Mouse (Mus musculus) small intestine, adult 2 months (tissue): ENCODE data around the gene Nmt1. TPM values are rescaled to one million over a fixed set of nuclear protein-coding genes. Genes with fewer than 3 reads are reported as not detected.

Experiments
- H3K27ac ChIP-seq: fragments of 200-500 bp; 2 replicates; pipeline ENCODE4 v1.5.1; 2012; ENCODE audit warnings: low read depth, low read length, control low read depth, inconsistent platforms; ENCODE audit not compliant: insufficient read depth
- H3K27me3 ChIP-seq: fragments of 200-500 bp; 2 replicates; pipeline ENCODE4 v1.6.1; 2012; ENCODE audit warnings: mild to moderate bottlenecking, moderate library complexity, low read length, inconsistent platforms; ENCODE audit not compliant: control insufficient read depth, insufficient read depth
- H3K36me3 ChIP-seq: fragments of 200-500 bp; 2 replicates; pipeline ENCODE4 v1.6.1; 2012; ENCODE audit warnings: mild to moderate bottlenecking, low read length, control low read depth, inconsistent platforms; ENCODE audit not compliant: control insufficient read depth, insufficient read depth
- H3K4me1 ChIP-seq: fragments of 200-500 bp; 2 replicates; pipeline ENCODE4 v1.6.1; 2012; ENCODE audit warnings: low read length, inconsistent platforms, mixed read lengths; ENCODE audit not compliant: control insufficient read depth, insufficient read depth, insufficient read length
- H3K4me3 ChIP-seq: fragments of 200-500 bp; 2 replicates; pipeline ENCODE4 v1.5.1; 2012; ENCODE audit warnings: low read depth, mild to moderate bottlenecking, control low read depth, inconsistent platforms, low read length, moderate library complexity
- CTCF ChIP-seq: fragments of 200-500 bp; IDR thresholded peaks from 2 replicates; pipeline ENCODE4 v1.5.1; 2012; ENCODE audit warnings: low read depth, mild to moderate bottlenecking, control low read depth, inconsistent platforms, low read length, moderate library complexity, mixed read lengths; ENCODE audit not compliant: insufficient replicate concordance, insufficient read length; ENCODE audit errors: extremely low read depth
- POLR2A ChIP-seq: fragments of 200-500 bp; IDR thresholded peaks from 2 replicates; pipeline ENCODE4 v1.6.1; 2012; ENCODE audit warnings: low read depth, mild to moderate bottlenecking, control low read depth, inconsistent platforms, low read length, moderate library complexity
- WGBS: fragments of 180-500 bp; shearing (Covaris S2); methylation state at CpG from one replicate; pipeline ENCODE4 v1.1.7; 2018; 5-methylcytosine and 5-hydroxymethylcytosine counted together
- polyA plus RNA-seq: library from polyadenylated mRNA; depleted of rRNA; stranded (reverse); fragments of >200 nt; gene quantifications from 2 replicates; pipeline ENCODE4 v1.2.3, GENCODE M21; 2012

Nmt1 gene
- polyA plus RNA-seq, 1 experiment = 34.1 TPM

DNA sequence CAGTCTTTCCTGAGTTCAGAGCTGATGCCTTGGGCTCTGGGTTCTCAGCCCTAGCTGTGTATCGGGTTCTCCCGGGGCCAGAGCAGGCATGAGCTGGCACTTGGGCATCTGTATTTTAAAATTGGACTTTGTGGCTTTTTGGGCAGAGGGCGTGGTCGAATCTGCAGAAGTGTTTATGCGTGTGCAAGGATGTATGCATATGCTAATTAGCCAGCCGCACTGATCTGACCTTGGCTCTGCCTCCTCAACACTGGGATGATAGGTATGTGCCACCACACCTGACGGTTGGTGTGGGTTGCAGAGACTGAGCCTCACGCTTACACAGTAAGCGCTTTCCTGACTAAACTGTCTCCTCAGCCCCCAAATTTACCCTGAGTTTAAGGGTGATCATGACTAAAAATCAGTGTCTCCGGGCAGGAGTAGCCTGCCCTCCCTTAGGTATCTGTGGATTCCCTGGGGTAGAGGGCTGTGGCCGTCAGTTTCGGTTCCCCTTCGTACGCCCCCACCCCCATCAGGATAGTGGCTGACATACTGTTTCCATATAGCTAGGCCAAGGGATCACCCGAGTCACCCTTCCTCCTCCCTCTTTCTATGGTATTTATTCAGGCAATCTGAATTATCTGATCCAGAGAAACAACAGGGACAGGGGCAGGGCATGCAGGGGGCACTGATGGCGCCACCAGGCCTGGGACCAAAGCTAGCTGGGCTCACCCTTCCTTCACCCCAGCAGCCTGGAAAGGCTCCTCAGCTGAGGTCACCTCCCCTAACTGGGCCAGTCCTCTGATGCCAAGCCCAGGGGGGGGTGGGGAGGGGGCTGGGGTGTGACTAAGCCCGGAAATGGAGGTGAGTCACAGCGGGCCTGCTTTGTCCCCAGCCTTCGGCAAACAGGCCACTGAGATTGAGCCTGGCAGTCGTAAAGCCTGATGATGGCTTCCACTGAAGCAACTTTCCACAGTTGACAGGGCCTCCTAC lies 66.2 kb downstream of the Nmt1 start:
- no peaks in the 10 kb centered on the region for H3K27me3 ChIP-seq
- H3K4me3 ChIP-seq = no peak overlapping the region
- 40% methylated on average over 20 of the region's 20 CpGs for WGBS
- H3K36me3 ChIP-seq = no peaks in the 10 kb centered on the region
- no peak for TF ChIP-seq POLR2A
- peak overlapping the region; percentile 24; the same call in 1 of the 2 replicates for H3K27ac ChIP-seq
- H3K4me1 ChIP-seq = peaks cover 23% of the 10 kb centered on the region

- peaks cover 23% of the 10 kb centered on the region for H3K4me1 ChIP-seq
- WGBS = 85% methylated on average over 9 of the region's 9 CpGs
- H3K27ac ChIP-seq = peak overlapping the region; percentile 24; the same call in 1 of the 2 replicates
- no peaks in the 10 kb centered on the region for H3K36me3 ChIP-seq
- TF ChIP-seq CTCF = no peak
- TF ChIP-seq POLR2A = no peak
- no peaks in the 10 kb centered on the region for H3K27me3 ChIP-seq
- H3K4me3 ChIP-seq = no peak overlapping the region
Observed at GRCm38 (mm10) chr11:103095107-103095670, 67.2 kb downstream of the Nmt1 start.

DNA sequence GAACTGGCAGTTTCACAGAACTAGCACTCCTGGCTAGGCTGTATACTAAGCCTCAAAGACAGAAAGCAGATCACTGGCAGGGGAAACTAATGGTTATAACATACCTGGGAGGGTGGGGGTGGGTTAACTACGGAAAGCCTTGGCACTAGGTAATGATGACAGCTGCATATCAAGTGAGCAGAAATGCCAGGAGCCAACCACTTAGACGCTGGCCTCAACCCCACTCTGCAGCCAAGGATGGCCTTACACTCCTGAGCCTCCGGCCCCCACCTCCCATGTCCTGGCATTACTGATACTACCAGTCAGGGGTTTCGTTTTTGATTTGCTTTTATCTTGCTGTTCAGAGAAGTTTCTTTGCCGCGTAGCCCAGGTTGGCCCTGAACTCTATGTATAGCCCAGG lies 67.8 kb downstream of the Nmt1 start:
- WGBS = 88% methylated on average over 6 of the region's 6 CpGs
- no peak for TF ChIP-seq CTCF
- TF ChIP-seq POLR2A = no peak
- H3K4me3 ChIP-seq = no peak overlapping the region

GRCm38 (mm10) chr11:103096979-103097894 lies 69.2 kb downstream of the Nmt1 start:
- Histone ChIP-seq H3K27me3 (no peaks in the 10 kb centered on the region), H3K36me3 (no peaks in the 10 kb centered on the region), H3K27ac (no peak overlapping the region), H3K4me1 (peaks cover 27% of the 10 kb centered on the region), H3K4me3 (no peak overlapping the region)
- TF ChIP-seq POLR2A (no peak), CTCF (no peak)
- 48% methylated on average over 22 of the region's 22 CpGs for WGBS

More for the DNA sequence above, 67.8 kb downstream of the Nmt1 start:
- Histone ChIP-seq H3K27me3 (no peaks in the 10 kb centered on the region), H3K27ac (no peak overlapping the region), H3K4me1 (peaks cover 23% of the 10 kb centered on the region), H3K36me3 (no peaks in the 10 kb centered on the region)

DNA sequence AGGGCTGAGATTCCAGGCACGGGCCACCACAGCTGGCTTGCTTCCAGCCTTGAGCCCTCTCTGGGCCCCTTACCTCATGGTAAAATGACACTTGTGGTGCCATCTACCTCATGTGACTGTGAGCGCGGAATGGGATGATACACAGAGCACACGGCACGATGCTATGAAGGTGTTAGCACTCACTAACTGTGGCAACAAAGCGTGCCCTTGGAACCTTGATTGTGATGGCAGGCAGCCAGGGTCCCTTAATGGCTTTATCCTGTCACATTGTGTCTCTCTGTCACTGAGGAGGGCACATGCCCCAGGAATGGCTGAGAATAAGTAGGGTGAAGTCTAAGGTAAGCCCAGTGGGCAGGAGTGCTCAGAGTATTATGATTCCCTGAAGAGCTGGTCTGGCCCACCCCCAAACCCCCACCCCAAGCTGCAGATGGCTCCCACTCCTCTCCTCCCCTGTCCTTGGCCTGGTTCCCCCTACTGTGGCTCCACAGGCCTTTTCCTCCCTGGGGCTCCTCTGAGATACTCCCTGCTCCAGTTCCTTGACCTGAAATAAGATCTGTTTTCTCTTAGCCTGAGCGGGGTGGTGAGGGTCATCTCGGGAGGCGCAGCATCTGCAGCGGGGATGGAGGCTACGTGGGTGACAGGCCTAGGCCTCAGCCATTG lies 70.7 kb downstream of the Nmt1 start:
- TF ChIP-seq POLR2A (no peak), CTCF (no peak)
- H3K36me3 ChIP-seq = no peaks in the 10 kb centered on the region
- no peaks in the 10 kb centered on the region for H3K27me3 ChIP-seq
- H3K4me1 ChIP-seq = peaks cover 23% of the 10 kb centered on the region
- no peak overlapping the region for H3K27ac ChIP-seq
- H3K4me3 ChIP-seq = no peak overlapping the region
- 66% methylated on average over 11 of the region's 11 CpGs for WGBS

DNA sequence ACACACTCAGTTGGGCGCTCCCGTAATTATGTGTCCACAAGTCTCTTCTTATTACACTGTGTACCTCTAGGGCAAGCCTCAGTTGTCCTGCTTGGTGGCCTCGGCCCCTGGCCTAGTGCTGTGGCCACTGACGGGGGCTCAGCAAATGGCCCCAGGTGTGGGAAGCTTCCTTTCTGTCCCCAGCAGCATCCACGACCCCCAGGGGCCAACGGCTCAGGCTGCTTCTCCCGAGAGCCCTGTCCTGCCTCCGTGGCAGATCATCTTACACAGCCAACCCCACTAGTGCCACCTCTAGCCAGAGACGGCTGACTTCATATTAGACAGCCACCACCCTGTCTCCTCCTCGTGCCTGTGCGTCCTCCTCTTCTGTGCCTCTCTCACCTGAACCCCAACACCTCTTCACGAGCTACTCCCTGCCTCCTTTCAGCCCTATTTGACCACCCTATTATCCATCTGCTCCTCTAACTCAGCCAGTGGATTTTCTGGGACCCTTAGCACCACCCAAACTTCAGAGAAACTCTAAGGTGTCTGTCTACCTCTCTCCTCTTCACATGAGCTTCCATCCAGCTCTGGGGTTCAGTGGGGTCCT lies 71.5 kb downstream of the Nmt1 start:
- Histone ChIP-seq H3K27me3 (no peaks in the 10 kb centered on the region), H3K4me1 (peaks cover 21% of the 10 kb centered on the region), H3K4me3 (no peak overlapping the region), H3K36me3 (no peaks in the 10 kb centered on the region), H3K27ac (no peak overlapping the region)
- 80% methylated on average over 12 of the region's 12 CpGs for WGBS
- no peak for TF ChIP-seq CTCF
- no peak for TF ChIP-seq POLR2A
